Mouse (Mus musculus) heart, embryonic 11.5 days (tissue): ENCODE data around the gene Galnt18. TPM values are rescaled to one million over a fixed set of nuclear protein-coding genes. Genes with fewer than 3 reads are reported as not detected.

Experiments used
- ATAC-seq: fragments of 200-750 bp; cut with Nextera tagmentation; replicated peaks from 2 replicates; pipeline ENCODE4 v1.8.0; 2017; ENCODE audit warnings: moderate library complexity; ENCODE audit not compliant: insufficient number of reproducible peaks, low FRiP score, low TSS enrichment
- H3K27ac ChIP-seq: fragments of 300-500 bp; sonication (generic); 2 replicates; pipeline ENCODE4 v1.5.1; 2014; ENCODE audit warnings: mild to moderate bottlenecking, low read depth, low read length
- H3K27me3 ChIP-seq: fragments of 300-500 bp; sonication (generic); 2 replicates; pipeline ENCODE4 v1.6.1; 2014; ENCODE audit warnings: mild to moderate bottlenecking, low read length, mixed read lengths; ENCODE audit not compliant: control insufficient read depth, insufficient read depth
- H3K36me3 ChIP-seq: fragments of 300-500 bp; sonication (generic); 2 replicates; pipeline ENCODE4 v1.6.1; 2014; ENCODE audit warnings: mild to moderate bottlenecking, low read length, moderate library complexity, mixed read lengths; ENCODE audit not compliant: control insufficient read depth, insufficient read depth
- H3K4me1 ChIP-seq: fragments of 300-500 bp; sonication (generic); 2 replicates; pipeline ENCODE4 v1.6.1; 2014; ENCODE audit warnings: low read length; ENCODE audit not compliant: control insufficient read depth, insufficient read depth
- H3K4me2 ChIP-seq: fragments of 300-500 bp; sonication (generic); 2 replicates; pipeline ENCODE4 v1.6.1; 2014; ENCODE audit warnings: mild to moderate bottlenecking, moderate library complexity
- H3K4me3 ChIP-seq: fragments of 300-500 bp; sonication (generic); 2 replicates; pipeline ENCODE4 v1.5.1; 2014; ENCODE audit warnings: low read depth, low read length
- H3K9ac ChIP-seq: fragments of 300-500 bp; sonication (generic); 2 replicates; pipeline ENCODE4 v1.6.1; 2014; ENCODE audit warnings: mild to moderate bottlenecking, low read depth, low read length, moderate library complexity
- H3K9me3 ChIP-seq: fragments of 300-500 bp; sonication (generic); replicated peaks from 2 replicates; pipeline ENCODE4 v1.6.1; 2016; ENCODE audit warnings: low read length; ENCODE audit not compliant: control insufficient read depth
- WGBS: fragments of 180-500 bp; shearing (Covaris S2); extraction: QIAGEN DNeasy Blood & Tissue Kit; methylation state at CpG from one replicate; pipeline ENCODE4 v1.1.7; 2014; ENCODE audit not compliant: insufficient replicate concordance; 5-methylcytosine and 5-hydroxymethylcytosine counted together
- polyA plus RNA-seq: library from polyadenylated mRNA; unstranded; fragments of >200 nt; fragmentation: Nextera tagmentation; extraction: Ambion mirVana; gene quantifications from 2 replicates; pipeline ENCODE4 v1.2.1, GENCODE M21; 2014

The Galnt18 gene
- polyA plus RNA-seq, 1 experiment from 2014 or later, result 6.6 TPM

GRCm38 (mm10) chr7:111714639-111715360, 65.0 kb downstream of the Galnt18 start:
- no peak overlapping the region for H3K4me2 ChIP-seq
- H3K27ac ChIP-seq, result no peak overlapping the region
- H3K9me3 ChIP-seq, result no peaks in the 10 kb centered on the region
- H3K4me1 ChIP-seq, result no peaks in the 10 kb centered on the region
- ATAC-seq, result no peak
- 72% methylated on average over 5 of the region's 5 CpGs for WGBS
- no peak overlapping the region for H3K4me3 ChIP-seq
- H3K36me3 ChIP-seq, result no peaks in the 10 kb centered on the region
- H3K27me3 ChIP-seq, result no peaks in the 10 kb centered on the region
- H3K9ac ChIP-seq, result no peak overlapping the region

DNA sequence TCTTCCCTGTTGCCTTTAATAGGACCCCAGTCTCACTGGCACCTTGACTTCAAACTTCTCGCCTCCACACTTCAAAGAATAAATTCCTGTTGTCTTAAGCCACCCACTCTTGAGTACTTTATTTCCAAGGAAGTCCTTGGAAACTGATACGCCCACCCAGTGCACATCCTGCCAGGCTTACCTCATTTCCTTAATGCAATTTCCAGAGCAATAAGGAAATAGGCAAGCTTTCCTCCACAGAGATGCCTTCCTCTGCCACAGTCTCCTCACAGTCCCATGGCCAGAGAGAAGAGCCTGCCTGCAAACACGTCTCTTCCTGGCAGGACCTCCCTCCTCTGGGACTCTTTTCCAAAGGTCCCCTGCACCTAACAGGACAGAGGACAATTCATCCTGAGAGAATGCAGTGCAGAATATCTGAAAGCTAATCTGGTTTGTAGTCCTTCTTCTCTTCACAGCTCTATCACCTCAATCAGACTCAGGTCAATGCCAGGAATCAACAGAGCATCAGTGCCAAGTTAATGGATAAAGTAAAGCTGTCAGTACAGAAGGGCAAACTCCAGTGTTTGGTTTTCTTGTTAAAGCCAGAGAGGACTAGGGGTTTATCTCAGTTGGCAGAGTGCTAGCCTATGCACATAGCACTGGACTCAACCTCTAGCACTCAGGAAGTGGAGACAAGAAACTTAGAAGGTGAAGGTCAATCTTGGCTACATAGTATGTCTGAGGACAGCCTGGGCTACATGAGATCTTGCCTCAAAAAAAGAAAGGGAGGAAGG, 65.8 kb downstream of the Galnt18 start:
- Histone ChIP-seq H3K9me3 (no peaks in the 10 kb centered on the region), H3K4me1 (no peaks in the 10 kb centered on the region), H3K4me3 (no peak overlapping the region), H3K27me3 (no peaks in the 10 kb centered on the region), H3K27ac (no peak overlapping the region), H3K9ac (no peak overlapping the region), H3K4me2 (no peak overlapping the region), H3K36me3 (no peaks in the 10 kb centered on the region)
- 57% methylated on average over 3 of the region's 3 CpGs for WGBS
- no peak for ATAC-seq

DNA sequence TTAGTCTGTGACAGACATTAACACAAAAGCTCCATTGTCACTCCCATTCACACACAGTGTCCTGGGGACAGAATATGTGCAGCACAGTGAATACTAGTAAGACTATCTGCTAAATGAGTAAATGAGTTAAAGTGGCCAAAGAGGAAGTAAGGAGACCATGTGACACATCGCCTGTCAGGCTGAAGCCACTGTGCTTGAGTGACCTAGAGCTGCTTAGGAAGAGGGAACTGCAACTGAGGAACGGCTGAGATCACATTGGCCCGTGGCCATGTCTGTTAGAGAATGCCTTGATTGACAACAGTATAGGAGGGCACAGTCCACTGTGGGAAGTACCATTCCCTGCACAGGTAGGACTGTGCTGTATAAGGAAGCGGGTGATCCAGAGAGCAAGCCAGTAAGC, 67.0 kb downstream of the Galnt18 start:
- Histone ChIP-seq H3K9ac (no peak overlapping the region), H3K27me3 (no peaks in the 10 kb centered on the region), H3K27ac (no peak overlapping the region), H3K4me1 (no peaks in the 10 kb centered on the region), H3K4me2 (no peak overlapping the region), H3K36me3 (no peaks in the 10 kb centered on the region), H3K4me3 (no peak overlapping the region), H3K9me3 (no peaks in the 10 kb centered on the region)
- WGBS, result 76% methylated on average over 4 of the region's 4 CpGs
- ATAC-seq, result no peak

GRCm38 (mm10) chr7:111711045-111711808, 68.5 kb downstream of the Galnt18 start:
- 80% methylated on average over 6 of the region's 6 CpGs for WGBS
- Histone ChIP-seq H3K9me3 (no peaks in the 10 kb centered on the region), H3K4me2 (no peak overlapping the region), H3K4me3 (no peak overlapping the region), H3K4me1 (no peaks in the 10 kb centered on the region), H3K27me3 (no peaks in the 10 kb centered on the region), H3K36me3 (no peaks in the 10 kb centered on the region), H3K9ac (no peak overlapping the region), H3K27ac (no peak overlapping the region)
- no peak for ATAC-seq

- Histone ChIP-seq H3K9me3 (no peaks in the 10 kb centered on the region), H3K27ac (no peak overlapping the region), H3K4me2 (no peak overlapping the region), H3K36me3 (no peaks in the 10 kb centered on the region), H3K9ac (no peak overlapping the region), H3K4me1 (no peaks in the 10 kb centered on the region), H3K4me3 (no peak overlapping the region), H3K27me3 (no peaks in the 10 kb centered on the region)
- ATAC-seq, result no peak
- 50% methylated on average over 4 of the region's 4 CpGs for WGBS
Observed at GRCm38 (mm10) chr7:111710311-111710710, 69.5 kb downstream of the Galnt18 start.

DNA sequence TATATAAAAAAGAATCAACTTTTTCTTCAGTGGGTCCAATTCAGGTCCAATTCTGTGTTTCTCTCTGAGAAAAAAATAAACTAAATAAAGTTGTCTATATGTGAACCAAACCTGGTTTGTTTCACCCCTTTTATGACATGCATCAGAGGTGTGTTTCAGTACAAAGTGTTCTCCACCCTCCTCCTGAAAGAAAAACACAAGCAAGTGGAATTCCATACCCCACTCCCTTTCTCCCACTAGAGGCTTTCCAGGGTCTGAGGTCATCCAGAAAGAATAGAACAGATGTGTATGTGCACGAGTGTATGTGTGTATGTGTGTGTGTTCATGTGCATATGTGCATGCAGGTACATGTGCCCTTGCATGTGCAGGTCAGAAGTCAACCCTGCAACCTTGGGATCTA, 71.2 kb downstream of the Galnt18 start:
- Histone ChIP-seq H3K4me1 (no peaks in the 10 kb centered on the region), H3K4me2 (no peak overlapping the region), H3K27me3 (no peaks in the 10 kb centered on the region), H3K9me3 (no peaks in the 10 kb centered on the region), H3K36me3 (no peaks in the 10 kb centered on the region), H3K4me3 (no peak overlapping the region), H3K27ac (no peak overlapping the region), H3K9ac (no peak overlapping the region)
- 45% methylated on average over 1 of the region's 1 CpGs for WGBS
- no peak for ATAC-seq

DNA sequence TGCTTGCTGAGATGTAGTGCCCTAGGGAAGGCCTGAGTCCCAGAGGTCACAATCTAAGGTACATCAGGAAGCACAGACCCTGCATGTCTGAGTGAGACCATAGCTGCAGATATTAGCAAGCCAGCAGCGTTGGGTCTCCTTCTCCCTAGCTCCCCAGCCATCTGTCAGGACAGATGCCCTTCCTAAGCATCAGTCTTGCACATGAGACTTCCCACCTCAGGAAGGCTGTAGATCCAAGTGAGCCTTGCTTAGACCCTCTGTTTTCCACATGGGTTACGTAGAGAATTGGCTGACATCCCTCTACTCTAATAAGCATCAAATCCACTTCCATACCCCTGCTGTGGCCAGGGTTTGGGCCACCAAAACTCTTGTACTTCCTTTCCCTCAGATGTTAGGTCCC, 76.8 kb downstream of the Galnt18 start:
- ATAC-seq, result no peak
- Histone ChIP-seq H3K4me3 (no peak overlapping the region), H3K27ac (no peak overlapping the region), H3K4me2 (no peak overlapping the region), H3K36me3 (no peaks in the 10 kb centered on the region), H3K4me1 (0 out of 2 replicates have a peak, but pooled peaks cover 3% of the 10 kb centered on the region), H3K9ac (no peak overlapping the region), H3K9me3 (no peaks in the 10 kb centered on the region), H3K27me3 (no peaks in the 10 kb centered on the region)
- 71% methylated on average over 2 of the region's 2 CpGs for WGBS

DNA sequence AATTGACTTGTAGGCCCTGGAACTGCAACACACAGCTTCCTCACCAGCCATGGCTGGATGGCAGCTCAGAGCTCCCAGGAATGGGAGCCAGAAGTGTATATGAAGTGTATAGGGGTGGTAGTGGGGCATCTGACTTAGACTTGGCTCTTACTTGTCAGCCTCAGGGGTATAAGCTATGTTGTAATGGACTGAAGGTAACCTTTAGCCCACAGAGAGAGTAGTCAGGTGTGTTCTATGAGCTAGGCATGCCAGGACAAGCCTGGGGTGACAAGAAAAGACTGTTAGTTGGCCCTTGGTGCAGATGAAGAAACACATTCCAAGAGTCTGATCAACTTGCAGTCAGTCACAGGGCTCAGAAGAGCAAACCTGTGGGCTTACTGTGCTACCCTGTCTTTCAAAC, 78.0 kb downstream of the Galnt18 start:
- Histone ChIP-seq H3K9ac (no peak overlapping the region), H3K4me3 (no peak overlapping the region), H3K9me3 (no peaks in the 10 kb centered on the region), H3K27me3 (no peaks in the 10 kb centered on the region), H3K27ac (no peak overlapping the region), H3K4me1 (0 out of 2 replicates have a peak, but pooled peaks cover 3% of the 10 kb centered on the region), H3K36me3 (no peaks in the 10 kb centered on the region), H3K4me2 (no peak overlapping the region)
- ATAC-seq, result no peak
